Mouse (Mus musculus): ENCODE data around the gene Tmem170.

Tmem170 gene

GRCm38 (mm10) chr8:111813818-111814217, 62.7 kb downstream of the Tmem170 start:
- DNase-seq (ENCODE audit: low spot score in 2 of 2), result no peak

Data from left cerebral cortex, adult 9 months (tissue).